Mouse (Mus musculus) MEL (cell line): ENCODE data around the gene Sgms1. TPM values are rescaled to one million over a fixed set of nuclear protein-coding genes. Genes with fewer than 3 reads are reported as not detected.

Source experiments
- DNase-seq: peaks from one replicate; pipeline ENCODE4 v3.0.0; 2011; ENCODE audit warnings: low read depth, low spot score
- H3K27ac ChIP-seq: 2 replicates; pipeline ENCODE4 v1.5.1; 2012; ENCODE audit warnings: low read depth, mild to moderate bottlenecking, control low read depth, low read length, moderate library complexity; ENCODE audit not compliant: control insufficient read depth
- H3K27me3 ChIP-seq, 2 experiments: fragments of 150-350 bp in 1 of 2; sonication (generic) in 1 of 2; 2 replicates each; pipeline ENCODE4 v1.6.1; 2012; ENCODE audit warnings: low read length in 2 of 2, mild to moderate bottlenecking in 2 of 2, improper control_type of control experiment in 1 of 2, moderate library complexity in 1 of 2; ENCODE audit not compliant: insufficient read depth in 2 of 2, control insufficient read depth in 1 of 2
- H3K36me3 ChIP-seq, 2 experiments: 2 replicates each; pipeline ENCODE4 v1.6.1; 2012 to 2014; ENCODE audit warnings: low read length in 2 of 2, improper control_type of control experiment in 1 of 2, inconsistent platforms in 1 of 2, mild to moderate bottlenecking in 1 of 2; ENCODE audit not compliant: insufficient read depth in 2 of 2, control insufficient read depth in 1 of 2
- H3K4me1 ChIP-seq, 2 experiments: fragments of 150-350 bp in 1 of 2; sonication (generic) in 1 of 2; 2 replicates each; pipeline ENCODE4 v1.6.1; 2012; ENCODE audit warnings: low read length in 2 of 2, improper control_type of control experiment in 1 of 2, mild to moderate bottlenecking in 1 of 2; ENCODE audit not compliant: insufficient read depth in 2 of 2, control insufficient read depth in 1 of 2
- H3K4me3 ChIP-seq, 2 experiments: fragments of 150-350 bp in 1 of 2; sonication (generic) in 1 of 2; 2 replicates each; pipeline ENCODE4 v1.5.1; 2012; ENCODE audit warnings: low read depth in 2 of 2, low read length in 2 of 2, mild to moderate bottlenecking in 2 of 2, moderate library complexity in 2 of 2, control low read depth in 1 of 2, improper control_type of control experiment in 1 of 2; ENCODE audit not compliant: control insufficient read depth in 1 of 2, insufficient read depth in 1 of 2
- H3K79me2 ChIP-seq: 2 replicates; pipeline ENCODE4 v1.6.1; 2012; ENCODE audit warnings: mild to moderate bottlenecking, low read length, moderate library complexity; ENCODE audit not compliant: control insufficient read depth, poor library complexity, insufficient read depth
- H3K9ac ChIP-seq: 2 replicates; pipeline ENCODE4 v1.6.1; 2012; ENCODE audit warnings: low read depth, mild to moderate bottlenecking, control low read depth, low read length, moderate library complexity; ENCODE audit not compliant: control insufficient read depth, poor library complexity, severe bottlenecking
- H3K9me3 ChIP-seq: fragments of 150-350 bp; sonication (generic); replicated peaks from 2 replicates; pipeline ENCODE4 v1.6.1; 2012; ENCODE audit warnings: mild to moderate bottlenecking, low read length, improper control_type of control experiment, moderate library complexity; ENCODE audit not compliant: insufficient read depth
- CHD1 ChIP-seq: IDR thresholded peaks from 2 replicates; pipeline ENCODE4 v1.6.1; 2012; ENCODE audit warnings: low read depth, mild to moderate bottlenecking, inconsistent platforms, low read length, improper control_type of control experiment
- E2F4 ChIP-seq: IDR thresholded peaks from 2 replicates; pipeline ENCODE4 v1.6.1; 2011; ENCODE audit warnings: low read depth, low read length, improper control_type of control experiment, borderline replicate concordance
- EP300 ChIP-seq, 2 experiments: IDR thresholded peaks; 2 replicates each; pipeline ENCODE4 v1.6.1; 2011; ENCODE audit warnings: improper control_type of control experiment in 2 of 2, low read length in 2 of 2, low read depth in 1 of 2, mild to moderate bottlenecking in 1 of 2
- ETS1 ChIP-seq: IDR thresholded peaks from 2 replicates; pipeline ENCODE4 v1.6.1; 2012; ENCODE audit warnings: low read depth, mild to moderate bottlenecking, inconsistent platforms, low read length, improper control_type of control experiment, moderate library complexity
- GABPA ChIP-seq: IDR thresholded peaks from 2 replicates; pipeline ENCODE4 v1.6.1; 2012; ENCODE audit warnings: low read depth, mild to moderate bottlenecking, inconsistent platforms, low read length, improper control_type of control experiment, moderate library complexity
- GATA1 ChIP-seq: IDR thresholded peaks from 2 replicates; pipeline ENCODE4 v1.6.1; 2011; ENCODE audit warnings: low read depth, low read length, improper control_type of control experiment
- JUND ChIP-seq: IDR thresholded peaks from 2 replicates; pipeline ENCODE4 v1.6.1; 2011; ENCODE audit warnings: low read depth, mild to moderate bottlenecking, improper control_type of control experiment, low read length
- KAT2A ChIP-seq: conservative IDR thresholded peaks from 2 replicates; pipeline ENCODE4 v1.6.1; 2012; ENCODE audit warnings: low read depth, low read length, improper control_type of control experiment, inconsistent platforms
- MAX ChIP-seq: IDR thresholded peaks from 2 replicates; pipeline ENCODE4 v1.6.1; 2011; ENCODE audit warnings: low read length, improper control_type of control experiment
- MYB ChIP-seq: IDR thresholded peaks from 2 replicates; pipeline ENCODE4 v1.6.1; 2011; ENCODE audit warnings: mild to moderate bottlenecking, low read depth, low read length, improper control_type of control experiment
- MYC ChIP-seq: IDR thresholded peaks from 2 replicates; pipeline ENCODE4 v1.6.1; 2011; ENCODE audit warnings: low read depth, mild to moderate bottlenecking, low read length, improper control_type of control experiment, moderate library complexity
- NRF1 ChIP-seq: IDR thresholded peaks from 2 replicates; pipeline ENCODE4 v1.6.1; 2014; ENCODE audit warnings: low read depth, mild to moderate bottlenecking, inconsistent platforms, low read length, improper control_type of control experiment, moderate library complexity; ENCODE audit not compliant: poor library complexity, insufficient read depth, severe bottlenecking
- POLR2AphosphoS5 ChIP-seq: IDR thresholded peaks from 2 replicates; pipeline ENCODE4 v1.6.1; 2012; ENCODE audit warnings: low read depth, borderline replicate concordance, mild to moderate bottlenecking, inconsistent platforms, low read length, moderate library complexity, mixed read lengths
- RAD21 ChIP-seq: IDR thresholded peaks from 2 replicates; pipeline ENCODE4 v1.6.1; 2011; ENCODE audit warnings: mild to moderate bottlenecking, low read depth, low read length, improper control_type of control experiment
- RCOR1 ChIP-seq: IDR thresholded peaks from 2 replicates; pipeline ENCODE4 v1.6.1; 2012; ENCODE audit warnings: low read depth, mild to moderate bottlenecking, inconsistent platforms, low read length, improper control_type of control experiment
- SIN3A ChIP-seq: IDR thresholded peaks from 2 replicates; pipeline ENCODE4 v1.6.1; 2012; ENCODE audit warnings: low read length, improper control_type of control experiment, inconsistent platforms
- SMC3 ChIP-seq: IDR thresholded peaks from 2 replicates; pipeline ENCODE4 v1.6.1; 2011; ENCODE audit warnings: low read depth, low read length, improper control_type of control experiment
- TBP ChIP-seq: IDR thresholded peaks from 2 replicates; pipeline ENCODE4 v1.8.0; 2011; ENCODE audit warnings: low read depth, low read length, improper control_type of control experiment
- TCF12 ChIP-seq: IDR thresholded peaks from 2 replicates; pipeline ENCODE4 v1.6.1; 2014; ENCODE audit warnings: low read depth, mild to moderate bottlenecking, inconsistent platforms, low read length, improper control_type of control experiment, moderate library complexity
- USF1 ChIP-seq: IDR thresholded peaks from 2 replicates; pipeline ENCODE4 v1.6.1; 2014; ENCODE audit warnings: low read depth, mild to moderate bottlenecking, inconsistent platforms, low read length, improper control_type of control experiment, moderate library complexity
- ZC3H11A ChIP-seq: IDR thresholded peaks from 2 replicates; pipeline ENCODE4 v1.6.1; 2012; ENCODE audit warnings: low read depth, mild to moderate bottlenecking, inconsistent platforms, low read length, improper control_type of control experiment
- ZKSCAN1 ChIP-seq: IDR thresholded peaks from 2 replicates; pipeline ENCODE4 v1.6.1; 2012; ENCODE audit warnings: low read depth, mild to moderate bottlenecking, inconsistent platforms, low read length, improper control_type of control experiment, moderate library complexity
- ZNF384 ChIP-seq: IDR thresholded peaks from 2 replicates; pipeline ENCODE4 v1.6.1; 2012; ENCODE audit warnings: low read depth, mild to moderate bottlenecking, inconsistent platforms, low read length, improper control_type of control experiment
- polyA plus RNA-seq, 2 experiments: library from polyadenylated mRNA; stranded (reverse) in 1 of 2; unstranded in 1 of 2; fragments of >175 nt in 1 of 2; fragments of >200 nt in 1 of 2; gene quantifications; 2 replicates each; pipeline versions ENCODE4 v1.2.1 to v1.2.4; 2012; ENCODE audit warnings: low replicate concordance in 2 of 2, low read depth in 1 of 2; ENCODE audit not compliant: insufficient read length in 2 of 2, insufficient read depth in 1 of 2, missing spikeins in 1 of 2
- total RNA-seq: library from RNA; depleted of rRNA; stranded (reverse); fragments of 300-350 nt; gene quantifications from 2 replicates; pipeline ENCODE4 v1.2.3, GENCODE M21; 2012

Gene Sgms1
- total and polyA plus RNA-seq, 3 experiments = 16.3 to 18.5 TPM; not detected in 1

GRCm38 (mm10) chr19:32409603-32410360 is 20.3 kb upstream of the Sgms1 start:
- Histone ChIP-seq H3K9ac (no peak overlapping the region), H3K79me2 (no peaks in the 10 kb centered on the region), H3K4me1 (peaks cover 0 to 26% of the 10 kb centered on the region in 2 experiments; a peak in 2 of 4 replicates), H3K27ac (peak overlapping the region; percentile 17; the same call in 1 of the 2 replicates), H3K36me3 (peaks cover 0 to 10% of the 10 kb centered on the region in 2 experiments; a peak in 2 of 4 replicates), H3K9me3 (no peaks in the 10 kb centered on the region), H3K27me3 (no peaks in the 10 kb centered on the region)
- peak; percentile 63 for TF ChIP-seq GATA1
- TF ChIP-seq MYB = no peak
- TF ChIP-seq E2F4 = no peak
- no peak for TF ChIP-seq POLR2AphosphoS5
- TF ChIP-seq MYC = no peak
- peak; percentile 62 to 67; a peak in 2 of 4 replicates for TF ChIP-seq EP300 (IDR thresholded peaks at IDR 0.05; ENCODE audit: low read depth in 1 of 2, low read length in 2 of 2)
- TF ChIP-seq JUND = 0 out of 2 replicates have a peak, but pooled peaks have one; percentile 62
- peak; percentile 78 for TF ChIP-seq ETS1
- no peak for TF ChIP-seq ZKSCAN1
- TF ChIP-seq TCF12 = peak; percentile 29; the same call in 1 of the 2 replicates
- peak; percentile 92 for TF ChIP-seq ZNF384
- 0 out of 2 replicates have a peak, but pooled peaks have one; percentile 28 for TF ChIP-seq RCOR1
- no peak for TF ChIP-seq MAX
- no peak for TF ChIP-seq TBP
- no peak for TF ChIP-seq NRF1
- TF ChIP-seq USF1 = no peak
- TF ChIP-seq CHD1 = no peak
- TF ChIP-seq GABPA = no peak
- TF ChIP-seq KAT2A = no peak
- peak; percentile 70 for TF ChIP-seq SIN3A
- no peak for TF ChIP-seq ZC3H11A
- TF ChIP-seq SMC3 = no peak
- TF ChIP-seq RAD21 = no peak
- TF ChIP-seq, all 39 proteins: peak for 8
- peak; percentile 57 for DNase-seq
- H3K4me3 ChIP-seq = no peak overlapping the region
